Mouse (Mus musculus): ENCODE data around the gene Gm9125. TPM values are rescaled to one million over a fixed set of nuclear protein-coding genes. Genes with fewer than 3 reads are reported as not detected.

Gm9125 gene
- not detected in 2 replicates for polyA plus RNA-seq (2012)

GRCm38 (mm10) chr3:94054785-94055184 lies at the start of gene Gm9125:
Gene Gm9125 (minus strand): TSS chr3:94054885.

GRCm38 (mm10) chr3:94072544-94072943 lies 17.9 kb upstream of the Gm9125 start, which contains the start of gene Gm10697:
Gene Gm10697 (minus strand): TSS chr3:94072644.

Other genes with a start within 250 kb of the Gm9125 start
- gene Tdpoz3, start 228.9 kb downstream of the Gm9125 start, polyA plus RNA-seq (2012): not detected in 2 replicates
- gene Gm9117, start 111.3 kb downstream of the Gm9125 start, polyA plus RNA-seq (2012): not detected in 2 replicates
- gene Tdpoz5, start 93.6 kb downstream of the Gm9125 start, polyA plus RNA-seq (2012): not detected in 2 replicates
- not detected in 2 replicates for gene Gm10697, start 17.8 kb upstream of the Gm9125 start, polyA plus RNA-seq (2012)
- gene Gm10696, start 123.3 kb upstream of the Gm9125 start, polyA plus RNA-seq (2012): not detected in 2 replicates
- not detected in 2 replicates for gene Gm5286, start 141.8 kb upstream of the Gm9125 start, polyA plus RNA-seq (2012)
- not detected in 2 replicates for gene Gm4778, start 209.2 kb upstream of the Gm9125 start, polyA plus RNA-seq (2012)